Mouse (Mus musculus) heart, embryonic 16.5 days (tissue): ENCODE data around the gene Rnf144b. TPM values are rescaled to one million over a fixed set of nuclear protein-coding genes. Genes with fewer than 3 reads are reported as not detected.
A peak's percentile ranks its signal among the peaks of the same experiment; 100 is the strongest.

Source experiments
- ATAC-seq: fragments of 200-750 bp; cut with Nextera tagmentation; replicated peaks from 2 replicates; pipeline ENCODE4 v1.8.0; 2017; ENCODE audit warnings: moderate number of reproducible peaks; ENCODE audit not compliant: insufficient read depth, low FRiP score; ENCODE audit errors: extremely low read depth
- H3K27ac ChIP-seq: fragments of 300-500 bp; sonication (generic); 2 replicates; pipeline ENCODE4 v1.5.1; 2014; ENCODE audit warnings: mild to moderate bottlenecking, low read length, control low read depth, moderate library complexity
- H3K27me3 ChIP-seq: fragments of 300-500 bp; sonication (generic); 2 replicates; pipeline ENCODE4 v1.6.1; 2014; ENCODE audit warnings: low read length, mixed read lengths; ENCODE audit not compliant: control insufficient read depth, insufficient read depth
- H3K36me3 ChIP-seq: fragments of 300-500 bp; sonication (generic); 2 replicates; pipeline ENCODE4 v1.6.1; 2014; ENCODE audit not compliant: control insufficient read depth, insufficient read depth
- H3K4me1 ChIP-seq: fragments of 300-500 bp; sonication (generic); 2 replicates; pipeline ENCODE4 v1.6.1; 2014; ENCODE audit warnings: low read length, mixed read lengths; ENCODE audit not compliant: control insufficient read depth, insufficient read depth
- H3K4me2 ChIP-seq: fragments of 300-500 bp; sonication (generic); 2 replicates; pipeline ENCODE4 v1.6.1; 2014; ENCODE audit warnings: low read depth, mild to moderate bottlenecking, control low read depth, low read length
- H3K4me3 ChIP-seq: fragments of 300-500 bp; sonication (generic); 2 replicates; pipeline ENCODE4 v1.5.1; 2014; ENCODE audit warnings: mild to moderate bottlenecking, control low read depth, low read length
- H3K9ac ChIP-seq: fragments of 300-500 bp; sonication (generic); 2 replicates; pipeline ENCODE4 v1.6.1; 2014; ENCODE audit warnings: low read length, control low read depth
- H3K9me3 ChIP-seq: fragments of 300-500 bp; sonication (generic); replicated peaks from 2 replicates; pipeline ENCODE4 v1.6.1; 2016; ENCODE audit warnings: low read length; ENCODE audit not compliant: control insufficient read depth
- WGBS: fragments of 180-500 bp; shearing (Covaris S2); extraction: QIAGEN DNeasy Blood & Tissue Kit; methylation state at CpG from one replicate; pipeline ENCODE4 v1.1.7; 2014; 5-methylcytosine and 5-hydroxymethylcytosine counted together
- polyA plus RNA-seq: library from polyadenylated mRNA; unstranded; fragments of >200 nt; fragmentation: Nextera tagmentation; extraction: Ambion mirVana; gene quantifications from 2 replicates; pipeline ENCODE4 v1.2.1, GENCODE M21; 2015

Gene Rnf144b
- polyA plus RNA-seq, 1 experiment from 2014 or later: 1.5 TPM

GRCm38 (mm10) chr13:47213817-47214216 lies 91.4 kb downstream of the Rnf144b start:
- ATAC-seq: no peak
- 94% methylated on average over 10 of the region's 10 CpGs for WGBS
- no peaks in the 10 kb centered on the region for H3K27me3 ChIP-seq
- H3K9ac ChIP-seq: no peak overlapping the region
- no peaks in the 10 kb centered on the region for H3K36me3 ChIP-seq
- H3K9me3 ChIP-seq: no peaks in the 10 kb centered on the region
- H3K27ac ChIP-seq: no peak overlapping the region
- H3K4me1 ChIP-seq: peaks cover 7% of the 10 kb centered on the region
- H3K4me3 ChIP-seq: no peak overlapping the region
- H3K4me2 ChIP-seq: no peak overlapping the region

- Histone ChIP-seq H3K27ac (no peak overlapping the region), H3K9ac (no peak overlapping the region), H3K27me3 (no peaks in the 10 kb centered on the region), H3K4me2 (no peak overlapping the region), H3K4me1 (peaks cover 7% of the 10 kb centered on the region), H3K4me3 (no peak overlapping the region), H3K9me3 (no peaks in the 10 kb centered on the region), H3K36me3 (no peaks in the 10 kb centered on the region)
- ATAC-seq: 0 out of 2 replicates have a peak, but pooled peaks have one; percentile 32
- WGBS: 47% methylated on average over 5 of the region's 5 CpGs
These were observed 92.4 kb downstream of the Rnf144b start for GRCm38 (mm10) chr13:47214895-47215294.

GRCm38 (mm10) chr13:47215815-47216585 lies 93.5 kb downstream of the Rnf144b start:
- Histone ChIP-seq H3K4me2 (no peak overlapping the region), H3K27ac (no peak overlapping the region), H3K36me3 (no peaks in the 10 kb centered on the region), H3K9me3 (no peaks in the 10 kb centered on the region), H3K4me3 (no peak overlapping the region), H3K4me1 (peaks cover 7% of the 10 kb centered on the region), H3K9ac (no peak overlapping the region), H3K27me3 (no peaks in the 10 kb centered on the region)
- no peak for ATAC-seq
- 73% methylated on average over 20 of the region's 20 CpGs for WGBS

DNA sequence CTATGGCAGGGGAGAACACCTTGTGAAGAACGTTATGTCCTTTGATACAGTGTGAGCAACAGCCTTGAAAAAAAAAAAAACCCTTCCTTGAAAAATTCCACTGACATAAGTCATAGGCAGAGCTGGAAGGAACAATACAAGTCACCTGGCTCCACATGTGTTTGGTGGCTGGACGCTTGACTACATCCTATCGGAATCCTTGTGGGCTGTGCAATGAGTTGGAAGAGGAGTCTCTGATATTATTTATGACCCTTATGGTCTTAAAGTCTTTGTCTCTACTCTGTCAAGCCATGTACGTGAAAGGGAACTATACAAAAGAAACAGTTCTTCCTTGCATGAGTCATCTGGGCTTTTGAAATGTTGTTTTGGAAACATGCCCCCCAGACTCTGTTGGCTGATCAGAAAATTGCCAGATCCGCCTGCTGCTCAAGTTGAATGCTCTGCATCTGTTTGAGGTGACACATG lies 94.7 kb downstream of the Rnf144b start:
- Histone ChIP-seq H3K4me2 (no peak overlapping the region), H3K27ac (no peak overlapping the region), H3K9ac (no peak overlapping the region), H3K4me3 (no peak overlapping the region), H3K27me3 (no peaks in the 10 kb centered on the region), H3K36me3 (no peaks in the 10 kb centered on the region), H3K9me3 (no peaks in the 10 kb centered on the region), H3K4me1 (peaks cover 7% of the 10 kb centered on the region)
- 65% methylated on average over 5 of the region's 5 CpGs for WGBS
- no peak for ATAC-seq

DNA sequence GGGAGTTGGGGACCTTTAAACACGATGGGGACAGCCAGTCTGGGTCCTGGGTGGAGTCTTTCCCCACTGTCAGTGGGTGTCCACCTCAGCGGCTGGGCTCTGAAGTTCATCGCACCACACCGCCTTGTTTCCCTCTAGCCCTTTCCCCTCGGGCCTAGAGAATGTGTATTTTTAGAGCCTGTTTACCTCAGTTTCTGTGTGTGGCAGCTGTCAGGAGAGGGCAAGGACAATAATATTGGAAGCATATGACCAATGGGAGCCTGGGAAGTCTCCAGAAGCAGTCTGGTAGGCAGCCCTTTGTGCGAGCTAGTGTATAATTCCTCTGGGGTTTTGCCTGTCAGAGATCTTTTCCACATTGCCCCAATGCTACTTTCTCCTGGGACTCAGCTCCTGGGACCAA lies 95.9 kb downstream of the Rnf144b start:
- Histone ChIP-seq H3K4me3 (no peak overlapping the region), H3K27me3 (no peaks in the 10 kb centered on the region), H3K9ac (no peak overlapping the region), H3K4me2 (no peak overlapping the region), H3K4me1 (peaks cover 7% of the 10 kb centered on the region), H3K9me3 (no peaks in the 10 kb centered on the region), H3K36me3 (no peaks in the 10 kb centered on the region), H3K27ac (no peak overlapping the region)
- ATAC-seq: no peak
- 55% methylated on average over 6 of the region's 6 CpGs for WGBS

- Histone ChIP-seq H3K27me3 (no peaks in the 10 kb centered on the region), H3K4me3 (no peak overlapping the region), H3K9ac (no peak overlapping the region), H3K4me2 (no peak overlapping the region), H3K9me3 (no peaks in the 10 kb centered on the region), H3K27ac (no peak overlapping the region), H3K36me3 (no peaks in the 10 kb centered on the region), H3K4me1 (peaks cover 17% of the 10 kb centered on the region)
- no peak for ATAC-seq
- WGBS: 80% methylated on average over 10 of the region's 10 CpGs
These were observed 98.0 kb downstream of the Rnf144b start for GRCm38 (mm10) chr13:47220426-47220825.

DNA sequence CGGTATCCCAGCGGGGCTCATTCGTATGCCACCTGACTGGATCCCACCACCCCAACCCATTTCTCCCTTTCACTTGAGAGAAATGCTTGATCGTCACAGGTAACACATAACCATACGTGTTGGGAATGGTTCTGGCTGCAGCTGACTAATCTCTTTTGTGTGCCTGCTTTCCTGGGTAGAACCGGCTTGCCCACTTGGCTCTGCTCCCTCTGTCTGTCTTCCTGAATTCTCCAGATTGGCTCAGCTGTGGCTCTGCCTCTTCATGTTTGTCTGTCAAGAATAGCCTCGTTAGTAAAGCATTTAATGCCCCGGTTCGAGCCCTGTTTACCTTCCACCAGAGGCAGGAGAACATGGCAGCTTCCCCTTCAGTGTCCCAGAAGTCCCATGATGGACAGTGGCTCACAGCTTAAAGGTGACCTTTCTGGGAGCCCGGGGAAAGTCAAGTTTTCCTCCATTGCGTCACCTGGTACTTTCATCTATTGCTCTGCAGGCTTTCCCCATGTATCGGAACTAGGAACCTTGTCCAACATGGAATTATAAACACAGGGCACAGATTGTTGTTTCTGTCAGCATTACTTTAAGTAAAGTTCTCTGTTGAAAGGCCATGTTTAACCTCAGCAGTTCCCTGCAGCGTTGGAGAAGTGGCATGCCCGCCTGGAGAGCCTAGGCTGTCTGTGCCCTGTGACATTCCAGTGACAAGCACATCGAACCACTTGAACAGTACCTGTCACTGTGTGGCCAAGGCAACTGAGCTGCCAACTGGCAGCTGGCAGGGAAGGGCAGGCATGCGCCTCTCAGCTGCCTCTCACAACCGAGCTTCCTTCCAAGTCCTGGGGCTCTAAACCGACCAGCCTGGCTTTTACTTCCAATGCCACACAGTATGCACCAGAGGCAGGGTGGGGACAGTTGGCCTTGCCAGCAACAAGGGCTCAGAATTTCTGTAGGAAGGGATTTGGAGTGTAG lies 101.4 kb downstream of the Rnf144b start:
- no peaks in the 10 kb centered on the region for H3K9me3 ChIP-seq
- H3K4me1 ChIP-seq: peaks cover 17% of the 10 kb centered on the region
- H3K36me3 ChIP-seq: no peaks in the 10 kb centered on the region
- ATAC-seq: peak; percentile 87
- H3K4me2 ChIP-seq: peak overlapping the region; percentile 5; the same call in 1 of the 2 replicates
- H3K27ac ChIP-seq: peak overlapping the region; percentile 78
- no peaks in the 10 kb centered on the region for H3K27me3 ChIP-seq
- no peak overlapping the region for H3K9ac ChIP-seq
- 58% methylated on average over 18 of the region's 18 CpGs for WGBS
- H3K4me3 ChIP-seq: no peak overlapping the region

GRCm38 (mm10) chr13:47224648-47225323 lies 102.3 kb downstream of the Rnf144b start:
- peak; percentile 4; the same call in 1 of the 2 replicates for ATAC-seq
- no peak overlapping the region for H3K4me2 ChIP-seq
- 41% methylated on average over 14 of the region's 14 CpGs for WGBS

More at GRCm38 (mm10) chr13:47224648-47225323, 102.3 kb downstream of the Rnf144b start:
- Histone ChIP-seq H3K27me3 (no peaks in the 10 kb centered on the region), H3K9me3 (no peaks in the 10 kb centered on the region), H3K36me3 (no peaks in the 10 kb centered on the region), H3K27ac (0 out of 2 replicates have a peak overlapping the region, but pooled peaks have one; percentile 25), H3K9ac (no peak overlapping the region), H3K4me3 (no peak overlapping the region), H3K4me1 (peaks cover 17% of the 10 kb centered on the region)
